Mouse (Mus musculus) cortical plate, adult 2 months (tissue): ENCODE measurements at regions not wholly inside any gene's neighbourhood (a gene's known extent, or its start where the extent isn't known, plus 50 kb on each side); places are given as distances from the start of the nearest gene placed in this dataset.

Experiments
- CTCF ChIP-seq: fragments of 200-500 bp; IDR thresholded peaks from 2 replicates; pipeline ENCODE4 v1.5.1; 2011; ENCODE audit warnings: mild to moderate bottlenecking, control low read depth, low read length; ENCODE audit not compliant: insufficient read depth; ENCODE audit errors: extremely low read depth
- POLR2A ChIP-seq: fragments of 200-500 bp; IDR thresholded peaks from 2 replicates; pipeline ENCODE4 v1.6.1; 2011; ENCODE audit warnings: mild to moderate bottlenecking, low read length, control low read depth; ENCODE audit not compliant: insufficient read depth; ENCODE audit errors: extremely low read depth

- no peak for TF ChIP-seq POLR2A
- TF ChIP-seq CTCF, result no peak
These were observed 317.9 kb upstream of the Col8a1 start for GRCm38 (mm10) chr16:58072441-58072840.
